Mouse (Mus musculus): ENCODE data around the gene Tmem255a. TPM values are rescaled to one million over a fixed set of nuclear protein-coding genes. Genes with fewer than 3 reads are reported as not detected.

The Tmem255a gene
- polyA plus RNA-seq (2012; rRNA removed; ENCODE audit: low replicate concordance): 0.92 and 1.3 TPM in 2 replicates

DNA sequence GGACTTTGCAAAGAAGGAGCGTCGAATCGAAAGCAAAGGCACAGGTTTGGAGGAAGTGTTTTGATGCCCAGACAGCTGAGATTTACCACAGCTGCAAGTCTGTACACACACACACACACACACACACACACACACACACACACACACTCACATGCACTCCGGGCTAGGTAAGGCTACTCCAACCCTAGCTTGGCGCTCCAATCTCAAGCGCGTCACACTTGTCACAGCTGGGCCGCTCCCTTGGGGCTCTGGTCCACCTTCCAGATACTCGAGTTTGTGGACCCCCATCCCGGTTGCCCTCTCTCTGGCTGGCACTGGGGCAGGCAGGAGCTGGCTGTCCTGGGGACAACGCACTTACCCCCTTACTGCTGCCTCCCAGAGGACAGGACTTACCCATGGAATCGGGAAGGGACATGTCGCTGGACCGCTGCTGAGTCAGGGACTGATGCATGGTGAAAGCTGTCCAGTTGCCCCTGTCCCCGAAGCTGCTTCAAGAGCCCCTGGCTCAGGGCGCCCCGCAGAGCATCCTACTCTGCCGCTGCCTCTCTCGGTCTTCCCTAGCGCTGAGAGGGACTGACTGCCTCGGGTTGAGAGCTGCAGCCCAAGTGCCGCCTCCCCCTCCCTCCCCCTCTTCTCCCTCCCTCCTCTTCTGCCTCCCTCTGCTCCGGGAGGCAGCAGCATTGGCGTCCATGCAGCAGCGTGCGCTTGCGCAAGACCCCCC is at the start of gene Tmem255a:
Tmem255a (minus strand) TSS at position 589 of the 721 bp plus-strand sequence.

GRCm38 (mm10) chrX:38189552-38190457 is 62.4 kb downstream of the Tmem255a start, which contains the start of gene Zbtb33:
Zbtb33 (plus strand) TSS chrX:38189793.

Other genes with a start within 250 kb of the Tmem255a start
- not detected in 2 replicates for gene Btg1-ps1, start 233.6 kb downstream of the Tmem255a start, polyA plus RNA-seq (2012; rRNA removed; ENCODE audit: low replicate concordance)
- not detected in 2 replicates for gene Btg1-ps2, start 209.3 kb downstream of the Tmem255a start, polyA plus RNA-seq (2012; rRNA removed; ENCODE audit: low replicate concordance)
- gene Rhox10, start 186.0 kb downstream of the Tmem255a start, polyA plus RNA-seq (2012; rRNA removed; ENCODE audit: low replicate concordance): not detected in 2 replicates
- not detected in 2 replicates for gene Rhox11, start 167.3 kb downstream of the Tmem255a start, polyA plus RNA-seq (2012; rRNA removed; ENCODE audit: low replicate concordance)
- gene Rhox12, start 141.5 kb downstream of the Tmem255a start, polyA plus RNA-seq (2012; rRNA removed; ENCODE audit: low replicate concordance): not detected in 2 replicates
- not detected in 2 replicates for gene Rhox13, start 131.2 kb downstream of the Tmem255a start, polyA plus RNA-seq (2012; rRNA removed; ENCODE audit: low replicate concordance)
- gene Zbtb33, start 62.6 kb downstream of the Tmem255a start, polyA plus RNA-seq (2012; rRNA removed; ENCODE audit: low replicate concordance): 3.1 and 5.7 TPM in 2 replicates
- gene Atp1b4, start 63.7 kb upstream of the Tmem255a start, polyA plus RNA-seq (2012; rRNA removed; ENCODE audit: low replicate concordance): 0.37 TPM in 1 of 2 replicates, not detected in the other
- 45.0 and 116 TPM in 2 replicates for gene Lamp2, start 204.0 kb upstream of the Tmem255a start, polyA plus RNA-seq (2012; rRNA removed; ENCODE audit: low replicate concordance)